Mouse (Mus musculus): ENCODE results near the gene Csrnp1. TPM values are rescaled to one million over a fixed set of nuclear protein-coding genes. Genes with fewer than 3 reads are reported as not detected.

Gene Csrnp1
- polyA plus RNA-seq, 1 experiment from 2014 or later: 0.75 TPM

- WGBS: 80% methylated on average over 7 of the region's 7 CpGs
- H3K9ac ChIP-seq (ENCODE audit: low read depth, low read length): no peak overlapping the region
- no peak overlapping the region for H3K4me3 ChIP-seq (ENCODE audit: low read depth, low read length)
- no peaks in the 10 kb centered on the region for H3K36me3 ChIP-seq (ENCODE audit: control insufficient read depth, insufficient read depth, low read length)
- no peaks in the 10 kb centered on the region for H3K27me3 ChIP-seq (ENCODE audit: control insufficient read depth, insufficient read depth, low read depth, low read length)
- no peaks in the 10 kb centered on the region for H3K9me3 ChIP-seq (replicated peaks; ENCODE audit: control insufficient read depth, low read length, poor library complexity, severe bottlenecking)
- H3K4me2 ChIP-seq (ENCODE audit: low read length): no peak overlapping the region
- ATAC-seq: no peak
- H3K27ac ChIP-seq (ENCODE audit: low read length): no peak overlapping the region
- H3K4me1 ChIP-seq (ENCODE audit: control insufficient read depth, insufficient read depth, low read length): no peaks in the 10 kb centered on the region
These were observed 9.7 kb upstream of the Csrnp1 start for GRCm38 (mm10) chr9:119994207-119994606.

GRCm38 (mm10) chr9:119993092-119993844 lies 8.8 kb upstream of the Csrnp1 start:
- Histone ChIP-seq H3K9ac (ENCODE audit: low read depth, low read length) (no peak overlapping the region), H3K4me3 (ENCODE audit: low read depth, low read length) (no peak overlapping the region), H3K4me1 (ENCODE audit: control insufficient read depth, insufficient read depth, low read length) (no peaks in the 10 kb centered on the region), H3K27me3 (ENCODE audit: control insufficient read depth, insufficient read depth, low read depth, low read length) (no peaks in the 10 kb centered on the region), H3K4me2 (ENCODE audit: low read length) (no peak overlapping the region), H3K36me3 (ENCODE audit: control insufficient read depth, insufficient read depth, low read length) (no peaks in the 10 kb centered on the region), H3K9me3 (replicated peaks; ENCODE audit: control insufficient read depth, low read length, poor library complexity, severe bottlenecking) (no peaks in the 10 kb centered on the region), H3K27ac (ENCODE audit: low read length) (no peak overlapping the region)
- ATAC-seq: no peak
- 75% methylated on average over 10 of the region's 10 CpGs for WGBS

GRCm38 (mm10) chr9:119991310-119991709 lies 6.9 kb upstream of the Csrnp1 start:
- Histone ChIP-seq H3K27ac (ENCODE audit: low read length) (no peak overlapping the region), H3K9me3 (replicated peaks; ENCODE audit: control insufficient read depth, low read length, poor library complexity, severe bottlenecking) (no peaks in the 10 kb centered on the region), H3K4me3 (ENCODE audit: low read depth, low read length) (no peak overlapping the region), H3K4me2 (ENCODE audit: low read length) (no peak overlapping the region), H3K4me1 (ENCODE audit: control insufficient read depth, insufficient read depth, low read length) (no peaks in the 10 kb centered on the region), H3K36me3 (ENCODE audit: control insufficient read depth, insufficient read depth, low read length) (no peaks in the 10 kb centered on the region), H3K9ac (ENCODE audit: low read depth, low read length) (no peak overlapping the region), H3K27me3 (ENCODE audit: control insufficient read depth, insufficient read depth, low read depth, low read length) (no peaks in the 10 kb centered on the region)
- ATAC-seq: no peak
- 14% methylated on average over 5 of the region's 5 CpGs for WGBS

GRCm38 (mm10) chr9:119988304-119988703 lies 3.8 kb upstream of the Csrnp1 start:
- H3K4me1 ChIP-seq (ENCODE audit: control insufficient read depth, insufficient read depth, low read length): peaks cover under 1% of the 10 kb centered on the region; the same call in 1 of the 2 replicates
- ATAC-seq: no peak
- no peaks in the 10 kb centered on the region for H3K9me3 ChIP-seq (replicated peaks; ENCODE audit: control insufficient read depth, low read length, poor library complexity, severe bottlenecking)
- no peak overlapping the region for H3K27ac ChIP-seq (ENCODE audit: low read length)
- no peak overlapping the region for H3K4me3 ChIP-seq (ENCODE audit: low read depth, low read length)
- no peak overlapping the region for H3K4me2 ChIP-seq (ENCODE audit: low read length)
- WGBS: 61% methylated on average over 7 of the region's 7 CpGs
- H3K9ac ChIP-seq (ENCODE audit: low read depth, low read length): no peak overlapping the region
- H3K36me3 ChIP-seq (ENCODE audit: control insufficient read depth, insufficient read depth, low read length): no peaks in the 10 kb centered on the region
- H3K27me3 ChIP-seq (ENCODE audit: control insufficient read depth, insufficient read depth, low read depth, low read length): peaks cover 10% of the 10 kb centered on the region

GRCm38 (mm10) chr9:119985881-119986574 lies 1.6 kb upstream of the Csrnp1 start:
- Histone ChIP-seq H3K4me1 (ENCODE audit: control insufficient read depth, insufficient read depth, low read length) (peaks cover 21% of the 10 kb centered on the region), H3K27me3 (ENCODE audit: control insufficient read depth, insufficient read depth, low read depth, low read length) (peaks cover 14% of the 10 kb centered on the region), H3K4me2 (ENCODE audit: low read length) (no peak overlapping the region), H3K9ac (ENCODE audit: low read depth, low read length) (no peak overlapping the region), H3K9me3 (replicated peaks; ENCODE audit: control insufficient read depth, low read length, poor library complexity, severe bottlenecking) (no peaks in the 10 kb centered on the region), H3K4me3 (ENCODE audit: low read depth, low read length) (no peak overlapping the region), H3K27ac (ENCODE audit: low read length) (no peak overlapping the region), H3K36me3 (ENCODE audit: control insufficient read depth, insufficient read depth, low read length) (no peaks in the 10 kb centered on the region)
- WGBS: 80% methylated on average over 10 of the region's 10 CpGs
- ATAC-seq: no peak

GRCm38 (mm10) chr9:119983585-119984535 lies 598 bp downstream of the Csrnp1 start:
- Histone ChIP-seq H3K27ac (ENCODE audit: low read length) (no peak overlapping the region), H3K4me2 (ENCODE audit: low read length) (peak overlapping the region; percentile 87), H3K4me3 (ENCODE audit: low read depth, low read length) (peak overlapping the region; percentile 64), H3K9ac (ENCODE audit: low read depth, low read length) (peak overlapping the region; percentile 64), H3K36me3 (ENCODE audit: control insufficient read depth, insufficient read depth, low read length) (no peaks in the 10 kb centered on the region), H3K9me3 (replicated peaks; ENCODE audit: control insufficient read depth, low read length, poor library complexity, severe bottlenecking) (no peaks in the 10 kb centered on the region), H3K4me1 (ENCODE audit: control insufficient read depth, insufficient read depth, low read length) (peaks cover 25% of the 10 kb centered on the region), H3K27me3 (ENCODE audit: control insufficient read depth, insufficient read depth, low read depth, low read length) (peaks cover 14% of the 10 kb centered on the region)
- peak; percentile 74 for ATAC-seq
- WGBS: under 1% methylated on average over 68 of the region's 79 CpGs

GRCm38 (mm10) chr9:119982956-119983551 lies 1.4 kb downstream of the Csrnp1 start:
- peak overlapping the region; percentile 64 for H3K9ac ChIP-seq (ENCODE audit: low read depth, low read length)
- H3K4me2 ChIP-seq (ENCODE audit: low read length): peak overlapping the region; percentile 87
- ATAC-seq: 0 out of 2 replicates have a peak, but pooled peaks have one; percentile 5
- H3K4me1 ChIP-seq (ENCODE audit: control insufficient read depth, insufficient read depth, low read length): peaks cover 25% of the 10 kb centered on the region
- no peaks in the 10 kb centered on the region for H3K36me3 ChIP-seq (ENCODE audit: control insufficient read depth, insufficient read depth, low read length)
- peak overlapping the region; percentile 64 for H3K4me3 ChIP-seq (ENCODE audit: low read depth, low read length)
- H3K27me3 ChIP-seq (ENCODE audit: control insufficient read depth, insufficient read depth, low read depth, low read length): peaks cover 14% of the 10 kb centered on the region
- no peaks in the 10 kb centered on the region for H3K9me3 ChIP-seq (replicated peaks; ENCODE audit: control insufficient read depth, low read length, poor library complexity, severe bottlenecking)
- no peak overlapping the region for H3K27ac ChIP-seq (ENCODE audit: low read length)
- 0% methylated on average over 46 of the region's 48 CpGs for WGBS

- 7% methylated on average over 11 of the region's 11 CpGs for WGBS
- peak; percentile 50; the same call in 1 of the 2 replicates for ATAC-seq
These were observed 2.1 kb downstream of the Csrnp1 start for GRCm38 (mm10) chr9:119982241-119982811.

More at GRCm38 (mm10) chr9:119982241-119982811, 2.1 kb downstream of the Csrnp1 start:
- no peaks in the 10 kb centered on the region for H3K9me3 ChIP-seq (replicated peaks; ENCODE audit: control insufficient read depth, low read length, poor library complexity, severe bottlenecking)
- H3K36me3 ChIP-seq (ENCODE audit: control insufficient read depth, insufficient read depth, low read length): no peaks in the 10 kb centered on the region
- no peak overlapping the region for H3K9ac ChIP-seq (ENCODE audit: low read depth, low read length)
- H3K27me3 ChIP-seq (ENCODE audit: control insufficient read depth, insufficient read depth, low read depth, low read length): peaks cover 14% of the 10 kb centered on the region
- peaks cover 25% of the 10 kb centered on the region for H3K4me1 ChIP-seq (ENCODE audit: control insufficient read depth, insufficient read depth, low read length)
- peak overlapping the region; percentile 87 for H3K4me2 ChIP-seq (ENCODE audit: low read length)
- H3K27ac ChIP-seq (ENCODE audit: low read length): no peak overlapping the region
- H3K4me3 ChIP-seq (ENCODE audit: low read depth, low read length): peak overlapping the region; percentile 64; the same call in 1 of the 2 replicates
